Mouse (Mus musculus) small intestine, adult 2 months (tissue): ENCODE results near the gene Cluh. TPM values are rescaled to one million over a fixed set of nuclear protein-coding genes. Genes with fewer than 3 reads are reported as not detected.

Source experiments
- H3K27ac ChIP-seq: fragments of 200-500 bp; 2 replicates; pipeline ENCODE4 v1.5.1; 2012; ENCODE audit warnings: low read depth, low read length, control low read depth, inconsistent platforms; ENCODE audit not compliant: insufficient read depth
- H3K27me3 ChIP-seq: fragments of 200-500 bp; 2 replicates; pipeline ENCODE4 v1.6.1; 2012; ENCODE audit warnings: mild to moderate bottlenecking, moderate library complexity, low read length, inconsistent platforms; ENCODE audit not compliant: control insufficient read depth, insufficient read depth
- H3K36me3 ChIP-seq: fragments of 200-500 bp; 2 replicates; pipeline ENCODE4 v1.6.1; 2012; ENCODE audit warnings: mild to moderate bottlenecking, low read length, control low read depth, inconsistent platforms; ENCODE audit not compliant: control insufficient read depth, insufficient read depth
- H3K4me1 ChIP-seq: fragments of 200-500 bp; 2 replicates; pipeline ENCODE4 v1.6.1; 2012; ENCODE audit warnings: low read length, inconsistent platforms, mixed read lengths; ENCODE audit not compliant: control insufficient read depth, insufficient read depth, insufficient read length
- H3K4me3 ChIP-seq: fragments of 200-500 bp; 2 replicates; pipeline ENCODE4 v1.5.1; 2012; ENCODE audit warnings: low read depth, mild to moderate bottlenecking, control low read depth, inconsistent platforms, low read length, moderate library complexity
- CTCF ChIP-seq: fragments of 200-500 bp; IDR thresholded peaks from 2 replicates; pipeline ENCODE4 v1.5.1; 2012; ENCODE audit warnings: low read depth, mild to moderate bottlenecking, control low read depth, inconsistent platforms, low read length, moderate library complexity, mixed read lengths; ENCODE audit not compliant: insufficient replicate concordance, insufficient read length; ENCODE audit errors: extremely low read depth
- POLR2A ChIP-seq: fragments of 200-500 bp; IDR thresholded peaks from 2 replicates; pipeline ENCODE4 v1.6.1; 2012; ENCODE audit warnings: low read depth, mild to moderate bottlenecking, control low read depth, inconsistent platforms, low read length, moderate library complexity
- WGBS: fragments of 180-500 bp; shearing (Covaris S2); methylation state at CpG from one replicate; pipeline ENCODE4 v1.1.7; 2018; 5-methylcytosine and 5-hydroxymethylcytosine counted together
- polyA plus RNA-seq: library from polyadenylated mRNA; depleted of rRNA; stranded (reverse); fragments of >200 nt; gene quantifications from 2 replicates; pipeline ENCODE4 v1.2.3, GENCODE M21; 2012

Cluh gene
- polyA plus RNA-seq, 1 experiment = 49.0 TPM

- no peak overlapping the region for H3K4me3 ChIP-seq
- H3K4me1 ChIP-seq = no peaks in the 10 kb centered on the region
- H3K27ac ChIP-seq = no peak overlapping the region
- TF ChIP-seq CTCF = no peak
- no peak for TF ChIP-seq POLR2A
- H3K36me3 ChIP-seq = peaks cover 71% of the 10 kb centered on the region
- H3K27me3 ChIP-seq = no peaks in the 10 kb centered on the region
- 83% methylated on average over 14 of the region's 14 CpGs for WGBS
Measured at GRCm38 (mm10) chr11:74666776-74667581, 17.7 kb downstream of the Cluh start.

DNA sequence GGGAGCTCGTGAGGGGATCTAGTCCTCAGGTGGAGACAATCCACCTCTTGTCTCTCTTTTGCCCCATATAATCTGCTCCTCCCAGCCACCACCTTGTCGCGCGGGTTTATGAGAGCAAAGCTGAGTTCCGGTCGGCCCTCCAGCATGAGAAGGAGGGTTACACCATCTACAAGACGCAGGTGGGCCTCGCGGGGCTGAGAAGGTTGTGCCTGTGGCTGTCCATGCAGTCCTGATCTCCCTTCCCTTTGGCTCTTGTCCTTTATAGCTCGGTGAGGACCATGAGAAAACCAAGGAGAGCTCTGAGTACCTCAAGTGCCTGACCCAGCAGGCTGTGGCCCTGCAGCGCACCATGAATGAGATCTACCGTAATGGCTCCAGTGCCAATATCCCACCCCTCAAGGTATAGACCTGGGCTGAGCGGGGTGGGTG lies 18.3 kb downstream of the Cluh start:
- no peaks in the 10 kb centered on the region for H3K4me1 ChIP-seq
- H3K27me3 ChIP-seq = no peaks in the 10 kb centered on the region
- 92% methylated on average over 13 of the region's 13 CpGs for WGBS
- no peak overlapping the region for H3K4me3 ChIP-seq
- H3K27ac ChIP-seq = no peak overlapping the region
- H3K36me3 ChIP-seq = peaks cover 65% of the 10 kb centered on the region
- no peak for TF ChIP-seq POLR2A
- no peak for TF ChIP-seq CTCF

- TF ChIP-seq POLR2A = no peak
- TF ChIP-seq CTCF = no peak
- Histone ChIP-seq H3K4me1 (no peaks in the 10 kb centered on the region), H3K27me3 (no peaks in the 10 kb centered on the region), H3K36me3 (peaks cover 59% of the 10 kb centered on the region), H3K4me3 (no peak overlapping the region), H3K27ac (no peak overlapping the region)
- WGBS = 80% methylated on average over 5 of the region's 5 CpGs
Measured at GRCm38 (mm10) chr11:74668466-74668865, 19.2 kb downstream of the Cluh start.

DNA sequence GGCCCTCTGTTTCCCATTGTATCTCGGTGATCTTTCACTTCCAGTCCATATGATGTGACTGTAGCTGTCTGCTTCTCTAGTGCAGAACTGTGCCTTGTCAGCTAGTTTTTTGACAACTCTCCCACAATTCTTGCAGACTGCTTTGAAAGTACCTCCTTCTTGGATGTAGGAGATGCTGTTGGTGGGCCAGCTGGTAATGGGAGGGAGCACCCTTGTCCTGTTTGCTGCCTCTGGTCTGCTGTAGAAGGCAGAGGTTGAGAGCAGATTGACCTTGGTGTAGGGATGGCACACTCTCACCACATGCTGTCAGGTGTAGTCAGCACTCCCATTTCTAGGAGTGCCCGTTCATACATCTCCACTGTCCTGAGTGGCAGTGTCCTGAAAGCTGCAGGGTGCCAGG lies 19.7 kb downstream of the Cluh start:
- Histone ChIP-seq H3K27me3 (no peaks in the 10 kb centered on the region), H3K4me1 (no peaks in the 10 kb centered on the region), H3K27ac (no peak overlapping the region), H3K36me3 (peaks cover 57% of the 10 kb centered on the region), H3K4me3 (no peak overlapping the region)
- 75% methylated on average over 2 of the region's 2 CpGs for WGBS
- no peak for TF ChIP-seq CTCF
- no peak for TF ChIP-seq POLR2A

- peaks cover 54% of the 10 kb centered on the region for H3K36me3 ChIP-seq
- H3K4me3 ChIP-seq = no peak overlapping the region
- no peak overlapping the region for H3K27ac ChIP-seq
- no peak for TF ChIP-seq POLR2A
- TF ChIP-seq CTCF = no peak
- H3K4me1 ChIP-seq = no peaks in the 10 kb centered on the region
- H3K27me3 ChIP-seq = no peaks in the 10 kb centered on the region
Measured at GRCm38 (mm10) chr11:74670151-74670550, 20.9 kb downstream of the Cluh start.

GRCm38 (mm10) chr11:74671013-74671412 lies 21.7 kb downstream of the Cluh start:
- H3K27ac ChIP-seq = no peak overlapping the region
- no peak overlapping the region for H3K4me3 ChIP-seq
- H3K36me3 ChIP-seq = peaks cover 51% of the 10 kb centered on the region
- no peaks in the 10 kb centered on the region for H3K27me3 ChIP-seq
- H3K4me1 ChIP-seq = no peaks in the 10 kb centered on the region
- WGBS = 78% methylated on average over 1 of the region's 1 CpGs
- TF ChIP-seq POLR2A = no peak
- TF ChIP-seq CTCF = no peak

GRCm38 (mm10) chr11:74671839-74672238 lies 22.5 kb downstream of the Cluh start:
- Histone ChIP-seq H3K27me3 (no peaks in the 10 kb centered on the region), H3K36me3 (peaks cover 49% of the 10 kb centered on the region), H3K4me1 (no peaks in the 10 kb centered on the region), H3K4me3 (no peak overlapping the region), H3K27ac (no peak overlapping the region)
- WGBS = 68% methylated on average over 5 of the region's 5 CpGs
- TF ChIP-seq POLR2A (no peak), CTCF (no peak)
